In genomic region chr1:57774001-57774667, GRCm38 (mm10) we compare ENCODE assay signal across 8 mouse cellular contexts. TPM values are rescaled to one million over a fixed set of nuclear protein-coding genes. Genes with fewer than 3 reads are reported as not detected.
DNase-seq lines count a peak whose midpoint lies in the region; ATAC-seq and TF ChIP-seq lines count a peak whose summit lies in the region.

Gene Spats2l, plus strand, starts transcription at chr1:57774162.

- no peaks in the 10 kb centered on the region for H3K9me3 ChIP-seq in ES-E14 (ENCODE audit: control insufficient read depth, insufficient read depth, low read depth, low read length)
- no peaks in the 10 kb centered on the region for H3K9me3 ChIP-seq in hindbrain, embryonic 16.5 days (ENCODE audit: control insufficient read depth, low read length)

- under 1% methylated on average over 22 of the region's 22 CpGs for WGBS in hindbrain, embryonic 16.5 days
- 1% methylated on average over 22 of the region's 22 CpGs for WGBS in small intestine, adult 2 months

- H3K4me2 ChIP-seq in hindbrain, embryonic 16.5 days (ENCODE audit: low read length), result peak within 1 kb of the TSS; percentile 53

- peak; percentile 80 for ATAC-seq in hindbrain, embryonic 16.5 days

- no peak for DNase-seq in ES-E14 (ENCODE audit: low read depth, low spot score)
- peak; percentile 48 to 51 for DNase-seq in cerebellum, postnatal 10 days
- DNase-seq in frontal cortex, postnatal 25 days (ENCODE audit: low spot score in 2 of 2), result peak; percentile 11 to 29
- peak; percentile 27 to 35 for DNase-seq in left cerebral cortex, postnatal 10 days (ENCODE audit: extremely low spot score in 1 of 2, low spot score in 2 of 2)
- DNase-seq in lung, postnatal 4 days, result peak; percentile 31 to 33
- DNase-seq in spleen, postnatal 4 days (ENCODE audit: low spot score in 2 of 2), result no peak

- in situ Hi-C loops in ES-E14 (cut with MboI; ENCODE audit: low sequenced_read_pairs in 2 of 2, unreplicated experiment in 2 of 2), result no loop called here

- intact Hi-C loops in left cerebral cortex, postnatal 10 days (cut with DNase I), result no loop called here

- 0 out of 4 replicates have a peak, but pooled peaks cover 0 to 2% of the 10 kb centered on the region in 2 experiments for H3K4me1 ChIP-seq in ES-E14 (ENCODE audit: control insufficient read depth in 2 of 2, insufficient read depth in 2 of 2, low read length in 2 of 2, poor library complexity in 1 of 2)
- H3K4me1 ChIP-seq in hindbrain, embryonic 16.5 days (ENCODE audit: control insufficient read depth, insufficient read depth, low read depth, low read length), result no peaks in the 10 kb centered on the region; the same call in 1 of the 2 replicates
- no peaks in the 10 kb centered on the region for H3K4me1 ChIP-seq in small intestine, adult 2 months (ENCODE audit: control insufficient read depth, insufficient read depth, insufficient read length, low read length)

- no peak for TF ChIP-seq CTCF in small intestine, adult 2 months (IDR thresholded peaks at IDR 0.05; ENCODE audit: extremely low read depth, insufficient read length, insufficient replicate concordance, low read depth, low read length)

- H3K27me3 ChIP-seq in hindbrain, embryonic 16.5 days (replicated peaks; ENCODE audit: control insufficient read depth, insufficient read depth, low read length), result no peaks in the 10 kb centered on the region
- H3K27me3 ChIP-seq in small intestine, adult 2 months (ENCODE audit: control insufficient read depth, insufficient read depth, low read length), result peaks cover 22% of the 10 kb centered on the region

- TF ChIP-seq POLR2A in small intestine, adult 2 months (IDR thresholded peaks at IDR 0.05; ENCODE audit: low read depth, low read length), result no peak

- no peak within 1 kb of the TSS for H3K27ac ChIP-seq in ES-E14 (ENCODE audit: insufficient read depth, low read depth, low read length, poor library complexity, severe bottlenecking)
- H3K27ac ChIP-seq in hindbrain, embryonic 16.5 days (ENCODE audit: low read depth, low read length), result peak within 1 kb of the TSS; percentile 97
- H3K27ac ChIP-seq in small intestine, adult 2 months (ENCODE audit: insufficient read depth, low read depth, low read length), result 0 out of 2 replicates have a peak within 1 kb of the TSS, but pooled peaks have one; percentile 1

- H3K4me3 ChIP-seq in ES-E14 (ENCODE audit: insufficient read depth in 1 of 2, low read depth in 1 of 2, low read length in 2 of 2, poor library complexity in 1 of 2, severe bottlenecking in 1 of 2), result peak within 1 kb of the TSS; percentile 70 to 79
- H3K4me3 ChIP-seq in hindbrain, embryonic 16.5 days (ENCODE audit: low read length), result peak within 1 kb of the TSS; percentile 97
- peak within 1 kb of the TSS; percentile 56 for H3K4me3 ChIP-seq in small intestine, adult 2 months (ENCODE audit: low read depth, low read length)

- no peaks in the 10 kb centered on the region for H3K36me3 ChIP-seq in ES-E14 (ENCODE audit: control insufficient read depth, insufficient read depth, low read length, poor library complexity, severe bottlenecking)
- H3K36me3 ChIP-seq in hindbrain, embryonic 16.5 days (ENCODE audit: control insufficient read depth, insufficient read depth, low read length), result no peaks in the 10 kb centered on the region
- no peaks in the 10 kb centered on the region for H3K36me3 ChIP-seq in small intestine, adult 2 months (ENCODE audit: control insufficient read depth, insufficient read depth, low read length)

- peak within 1 kb of the TSS; percentile 77 for H3K9ac ChIP-seq in ES-E14 (ENCODE audit: insufficient read depth, low read depth, low read length, poor library complexity, severe bottlenecking)
- peak within 1 kb of the TSS; percentile 100 for H3K9ac ChIP-seq in hindbrain, embryonic 16.5 days (ENCODE audit: low read depth, low read length)

TF ChIP-seq in ES-E14, 5 proteins besides CTCF, POLR2A, EP300 and RAD21:
- TF ChIP-seq ZC3H11A (IDR thresholded peaks at IDR 0.05; ENCODE audit: borderline replicate concordance, low read depth, low read length), result no peak
- TF ChIP-seq ZNF384 (IDR thresholded peaks at IDR 0.05; ENCODE audit: low read depth, low read length), result no peak
- no peak for TF ChIP-seq MAFK (IDR thresholded peaks at IDR 0.05; ENCODE audit: insufficient read depth, low read depth, low read length)
- no peak for TF ChIP-seq CHD2 (IDR thresholded peaks at IDR 0.05; ENCODE audit: low read depth, low read length)
- TF ChIP-seq HCFC1 (IDR thresholded peaks at IDR 0.05; ENCODE audit: borderline replicate concordance, insufficient read depth, low read length), result no peak

RNA-seq across cellular contexts. Expression of gene Spats2l, which starts in this region (rescaled TPM):
- total RNA-seq in ES-E14 (2012; rRNA removed), result 1.3 and 2.3 TPM in 2 replicates
- polyA plus RNA-seq in hindbrain, embryonic 16.5 days (2015; fragmentation: Nextera tagmentation; extraction: Ambion mirVana), result 79.2 and 89.1 TPM in 2 replicates
- total RNA-seq in left cerebral cortex, postnatal 10 days (2021), result 10 to 100 TPM; 49.3 to 54.6 TPM
- 2.0 and 4.0 TPM in 2 replicates for polyA plus RNA-seq in small intestine, adult 2 months (2012; rRNA removed)

Comparison
In these comparisons a context has a peak if more than half of its experiments do, and no peak if none do; other contexts are left out.
1. RNA of gene Spats2l (total RNA-seq): 49.3 to 54.6 TPM in left cerebral cortex, postnatal 10 days; 1.3 to 2.3 TPM in ES-E14; every median in the first group is over 10 times any median in the second.
2. RNA of gene Spats2l (polyA plus RNA-seq): 79.2 to 89.1 TPM in hindbrain, embryonic 16.5 days; 2.0 to 4.0 TPM in small intestine, adult 2 months; every median in the first group is over 10 times any median in the second.
3. DNase-seq: peak in cerebellum, postnatal 10 days (2 of 2), frontal cortex, postnatal 25 days (2 of 2), left cerebral cortex, postnatal 10 days (2 of 2) and lung, postnatal 4 days (2 of 2); none in ES-E14 (single experiment) and spleen, postnatal 4 days (0 of 2).
4. Peak in every context shown above with its lines, with median percentiles within 50 percentile points of each other: H3K4me3 ChIP-seq.